Mouse (Mus musculus) brain, embryonic 18.5 days (tissue): ENCODE results near the gene Sorbs1.
A peak's percentile ranks its signal among the peaks of the same experiment; 100 is the strongest.

ENCODE experiments used
- DNase-seq: peaks from one replicate; pipeline ENCODE4 v3.0.0-alpha.2; 2012; ENCODE audit warnings: low read depth, low spot score

The Sorbs1 gene

GRCm38 (mm10) chr19:40409500-40410035, 104.0 kb downstream of the Sorbs1 start:
- DNase-seq, result no peak

- no peak for DNase-seq
These were observed 106.4 kb downstream of the Sorbs1 start for GRCm38 (mm10) chr19:40407186-40407585.

GRCm38 (mm10) chr19:40406661-40407060, 106.9 kb downstream of the Sorbs1 start:
- DNase-seq, result no peak

GRCm38 (mm10) chr19:40405808-40406207, 107.8 kb downstream of the Sorbs1 start:
- no peak for DNase-seq

- DNase-seq, result no peak
These were observed 109.0 kb downstream of the Sorbs1 start for GRCm38 (mm10) chr19:40404582-40404981.

- DNase-seq, result no peak
These were observed 109.6 kb downstream of the Sorbs1 start for GRCm38 (mm10) chr19:40403999-40404398.

GRCm38 (mm10) chr19:40402155-40402963, 111.2 kb downstream of the Sorbs1 start:
- DNase-seq, result no peak

- no peak for DNase-seq
These were observed 112.4 kb downstream of the Sorbs1 start for GRCm38 (mm10) chr19:40401213-40401612.

- DNase-seq, result no peak
These were observed 113.1 kb downstream of the Sorbs1 start for GRCm38 (mm10) chr19:40400426-40401030.

GRCm38 (mm10) chr19:40395757-40396661, 117.6 kb downstream of the Sorbs1 start:
- no peak for DNase-seq

- no peak for DNase-seq
These were observed 118.3 kb downstream of the Sorbs1 start for GRCm38 (mm10) chr19:40395321-40395695.

- DNase-seq, result no peak
These were observed 118.8 kb downstream of the Sorbs1 start for GRCm38 (mm10) chr19:40394555-40395320.

- DNase-seq, result no peak
These were observed 120.7 kb downstream of the Sorbs1 start for GRCm38 (mm10) chr19:40392795-40393392.

GRCm38 (mm10) chr19:40391469-40391868, 122.1 kb downstream of the Sorbs1 start:
- DNase-seq, result peak; percentile 45

GRCm38 (mm10) chr19:40386916-40387315, 126.7 kb downstream of the Sorbs1 start:
- DNase-seq, result no peak

GRCm38 (mm10) chr19:40385334-40385733, 128.2 kb downstream of the Sorbs1 start:
- no peak for DNase-seq

GRCm38 (mm10) chr19:40383931-40384330, 129.6 kb downstream of the Sorbs1 start:
- no peak for DNase-seq

- DNase-seq, result no peak
These were observed 132.9 kb downstream of the Sorbs1 start for GRCm38 (mm10) chr19:40380656-40381055.

- no peak for DNase-seq
These were observed 133.6 kb downstream of the Sorbs1 start for GRCm38 (mm10) chr19:40380005-40380404.

GRCm38 (mm10) chr19:40379081-40379480, 134.5 kb downstream of the Sorbs1 start:
- no peak for DNase-seq

GRCm38 (mm10) chr19:40377632-40378031, 135.9 kb downstream of the Sorbs1 start:
- no peak for DNase-seq
